Mouse (Mus musculus): ENCODE data around the gene Zcchc17. TPM values are rescaled to one million over a fixed set of nuclear protein-coding genes. Genes with fewer than 3 reads are reported as not detected.

Zcchc17 gene
- 10 to 100 TPM; 69.3 to 84.5 (median 79.9) TPM for polyA plus RNA-seq (2017; shearing (Covaris generic))

GRCm38 (mm10) chr4:130359486-130360237, at the start of gene Zcchc17, which contains the start of gene Snrnp40:
Zcchc17 (minus strand) TSS chr4:130359943.
Snrnp40 (plus strand) TSS chr4:130360132.
- peak; percentile 99 for ATAC-seq

DNA sequence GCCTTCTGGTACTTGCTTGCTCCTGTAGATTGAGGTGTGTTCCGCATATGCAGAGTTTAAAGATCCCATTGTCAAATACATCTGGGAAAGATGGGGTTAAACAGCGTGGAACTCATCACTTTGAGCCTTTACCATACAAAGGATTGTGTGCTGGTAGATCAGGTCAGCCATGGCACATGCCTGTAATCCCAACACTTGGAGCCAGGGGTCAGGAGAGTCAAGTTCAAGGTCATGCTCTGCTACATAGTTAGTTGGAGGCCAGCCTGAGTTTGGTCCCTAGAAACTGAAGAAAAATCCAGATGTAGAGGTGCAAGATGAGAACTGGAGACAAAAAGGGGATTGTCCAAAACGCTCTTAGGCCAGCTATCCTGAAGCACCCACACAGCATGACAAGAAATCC, 31.5 kb upstream of the Zcchc17 start:
- no peak for ATAC-seq

GRCm38 (mm10) chr4:130389927-130390326, 30.2 kb upstream of the Zcchc17 start:
- ATAC-seq: no peak

DNA sequence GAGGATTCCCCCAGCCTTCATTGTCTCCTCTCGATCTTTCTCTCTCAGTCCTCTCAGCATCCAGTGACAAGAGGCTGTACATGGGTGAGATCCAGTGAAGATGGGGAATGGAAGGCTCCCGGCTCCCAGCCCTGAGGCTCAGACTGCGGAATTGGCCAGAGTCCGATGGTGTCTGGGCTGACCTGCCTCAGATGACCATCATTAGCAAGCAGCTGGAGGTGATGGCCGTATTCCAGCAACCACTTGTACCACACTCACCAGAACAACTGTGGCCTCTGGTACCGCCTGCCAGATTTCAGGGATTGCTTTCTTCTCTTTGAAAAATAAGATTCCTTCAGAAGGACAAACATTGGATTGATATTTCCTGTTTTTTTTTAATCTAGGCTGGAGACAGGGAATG, 29.8 kb upstream of the Zcchc17 start:
- no peak for ATAC-seq

DNA sequence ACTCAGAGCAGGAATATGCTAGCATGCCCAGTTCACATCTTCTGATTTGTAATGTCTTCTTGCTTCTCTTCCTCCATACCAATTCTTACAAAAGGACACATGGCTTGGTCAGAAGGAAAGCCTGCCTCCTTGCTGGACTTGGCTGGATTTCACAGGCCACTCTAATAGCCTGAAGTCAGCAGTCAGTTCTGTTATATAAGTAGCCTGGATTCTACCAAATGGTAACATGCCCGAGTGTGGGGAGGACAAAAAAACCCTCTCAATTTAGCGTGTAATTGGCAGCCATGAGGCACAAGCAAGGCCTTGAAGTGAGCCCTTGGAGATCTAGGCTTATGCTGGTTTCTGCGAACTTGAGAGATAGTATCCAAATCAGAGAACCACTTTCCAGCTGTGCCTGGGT, 27.5 kb upstream of the Zcchc17 start:
- no peak for ATAC-seq

DNA sequence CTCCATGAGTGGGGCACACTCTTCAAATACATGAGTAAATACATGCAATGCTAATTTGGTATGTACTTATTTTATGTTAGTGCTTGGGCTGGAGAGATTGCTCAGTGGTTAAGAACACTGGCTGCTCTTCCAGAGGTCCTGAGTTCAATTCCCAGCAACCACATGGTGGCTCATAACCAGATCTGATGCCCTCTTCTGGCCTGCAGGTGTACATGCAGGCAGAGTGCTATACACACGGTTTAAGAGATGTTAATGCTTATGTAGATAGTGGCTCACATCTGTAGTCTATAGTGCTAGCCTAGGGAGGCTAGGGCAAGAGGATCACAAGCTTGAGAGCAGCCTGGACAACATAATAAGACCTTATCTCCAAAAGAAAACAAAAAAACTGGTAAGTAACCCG, 20.7 kb upstream of the Zcchc17 start:
- ATAC-seq: no peak

DNA sequence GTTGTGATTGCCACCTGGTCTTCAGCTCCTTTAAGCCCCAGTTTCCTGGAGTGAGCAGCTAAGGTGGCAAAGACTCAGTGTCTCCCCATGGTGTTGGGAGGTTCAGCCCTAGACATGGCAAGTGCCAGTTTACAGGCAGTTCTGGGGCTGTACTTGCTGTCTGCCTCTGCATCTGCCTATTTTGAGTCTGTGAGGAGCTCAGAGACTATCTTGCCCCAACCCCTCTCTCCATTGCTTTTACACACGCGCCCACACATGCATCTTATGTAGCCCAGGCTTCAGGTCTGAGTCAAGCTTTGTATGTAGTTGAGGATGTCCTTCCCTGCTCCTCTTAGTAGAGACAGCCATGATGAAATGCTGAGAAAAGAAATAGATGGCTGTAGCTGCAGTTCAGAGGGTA, 19.4 kb upstream of the Zcchc17 start:
- ATAC-seq: no peak

- no peak for ATAC-seq
These were observed 17.8 kb upstream of the Zcchc17 start for GRCm38 (mm10) chr4:130377500-130377899.

DNA sequence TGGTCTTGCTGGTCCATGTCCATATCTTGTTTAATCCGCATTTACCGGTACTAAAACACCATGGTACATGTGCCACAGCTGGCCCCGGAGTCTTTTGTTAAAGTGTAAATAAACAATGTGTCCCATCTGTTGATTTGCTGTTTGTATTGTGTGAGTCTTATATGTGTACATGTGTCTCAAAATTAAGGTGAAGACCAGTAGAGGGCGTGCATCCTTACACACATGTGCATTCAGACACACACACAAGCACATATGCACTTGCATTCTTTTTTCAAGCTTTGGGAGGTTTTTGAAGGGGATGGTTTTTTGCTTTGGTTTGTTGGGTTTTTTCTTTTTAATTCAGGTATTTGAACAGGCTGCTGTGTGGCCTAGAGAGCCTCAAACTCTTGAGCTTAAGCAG, 16.9 kb upstream of the Zcchc17 start:
- ATAC-seq: no peak

- no peak for ATAC-seq
These were observed 471 bp upstream of the Zcchc17 start for GRCm38 (mm10) chr4:130360238-130360590.

DNA sequence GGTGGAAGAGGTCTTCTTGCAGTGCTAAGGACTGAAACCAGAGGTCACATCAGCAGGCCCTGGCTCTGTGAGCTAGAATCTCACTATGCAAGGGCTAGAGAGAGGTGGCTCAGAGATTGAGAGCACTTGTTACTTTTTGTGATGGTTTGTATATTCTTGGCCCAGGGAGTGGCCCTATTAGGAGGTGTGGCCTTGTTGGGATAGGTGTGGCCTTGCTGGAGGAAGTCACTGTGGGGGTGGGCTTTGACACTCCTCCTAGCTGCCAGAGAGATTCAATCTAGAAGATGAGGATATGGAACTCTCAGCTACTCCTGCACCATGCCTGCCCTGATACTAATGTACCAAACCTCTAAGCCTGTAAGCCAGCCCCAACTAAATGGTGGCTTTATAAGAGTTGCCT, 1.8 kb downstream of the Zcchc17 start:
- ATAC-seq: no peak

DNA sequence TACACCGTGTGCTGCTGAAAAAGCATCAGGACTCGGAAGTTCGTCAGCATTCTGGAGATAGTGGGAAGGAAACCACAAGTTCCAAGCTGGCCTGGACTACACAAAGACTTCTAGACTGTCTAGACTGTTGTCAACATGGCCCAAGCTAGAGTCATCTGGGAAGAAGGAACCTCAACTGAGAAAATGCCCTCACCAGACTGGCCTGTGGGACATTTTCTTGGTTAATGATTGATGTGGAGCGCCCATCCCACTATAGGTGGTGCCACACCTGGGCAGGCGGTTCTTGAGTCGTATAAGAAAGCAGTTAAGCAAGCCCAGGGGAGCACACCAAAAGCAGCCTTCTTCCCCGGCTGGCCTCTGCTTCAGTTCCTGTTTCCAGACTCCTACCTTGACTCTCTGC, 7.2 kb downstream of the Zcchc17 start:
- no peak for ATAC-seq

GRCm38 (mm10) chr4:130350690-130351422, 8.9 kb downstream of the Zcchc17 start:
- no peak for ATAC-seq

DNA sequence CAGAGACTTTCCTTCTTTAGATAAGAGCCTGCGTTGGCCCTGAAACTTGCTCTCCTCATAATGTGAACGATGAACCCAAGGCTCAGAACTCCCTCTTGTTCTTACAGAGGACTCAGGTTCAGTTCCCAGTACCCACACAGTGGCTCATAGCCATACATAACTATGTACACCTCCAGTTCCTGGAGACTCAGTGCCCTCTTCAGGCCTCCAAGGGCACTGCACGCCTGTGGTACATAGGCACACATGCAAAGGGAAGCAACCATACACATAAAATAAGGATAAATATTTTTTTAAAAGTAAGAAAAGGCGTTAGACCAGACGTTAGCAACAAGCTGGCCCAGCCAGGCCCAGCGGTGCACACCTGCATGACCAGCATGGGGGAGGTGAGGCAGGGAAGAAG, 10.1 kb downstream of the Zcchc17 start:
- ATAC-seq: no peak

- ATAC-seq: peak; percentile 41
These were observed 18.1 kb downstream of the Zcchc17 start for GRCm38 (mm10) chr4:130341691-130342090.

- ATAC-seq: no peak
These were observed 23.9 kb downstream of the Zcchc17 start for GRCm38 (mm10) chr4:130335867-130336266.

- ATAC-seq: no peak
These were observed 32.4 kb downstream of the Zcchc17 start for GRCm38 (mm10) chr4:130327366-130327765.

DNA sequence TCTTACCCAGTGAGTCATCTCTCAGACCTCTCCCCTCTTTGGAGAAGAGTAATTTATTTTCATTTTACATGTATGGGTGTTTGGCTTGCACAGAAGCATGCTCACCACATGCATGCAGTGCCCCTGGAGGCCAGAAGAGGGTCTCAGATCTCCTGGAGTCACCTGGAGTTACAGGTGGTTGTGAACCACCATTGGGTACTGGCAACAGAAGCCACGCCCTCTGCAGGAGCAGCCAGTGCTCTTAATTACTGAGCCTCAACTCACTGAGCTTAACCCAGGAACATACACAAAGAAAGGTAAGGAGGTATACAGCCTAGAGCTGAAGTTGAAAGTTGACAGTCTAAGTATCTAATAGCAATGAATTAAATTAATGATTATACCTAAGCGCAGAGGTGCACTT, 34.3 kb downstream of the Zcchc17 start:
- no peak for ATAC-seq

DNA sequence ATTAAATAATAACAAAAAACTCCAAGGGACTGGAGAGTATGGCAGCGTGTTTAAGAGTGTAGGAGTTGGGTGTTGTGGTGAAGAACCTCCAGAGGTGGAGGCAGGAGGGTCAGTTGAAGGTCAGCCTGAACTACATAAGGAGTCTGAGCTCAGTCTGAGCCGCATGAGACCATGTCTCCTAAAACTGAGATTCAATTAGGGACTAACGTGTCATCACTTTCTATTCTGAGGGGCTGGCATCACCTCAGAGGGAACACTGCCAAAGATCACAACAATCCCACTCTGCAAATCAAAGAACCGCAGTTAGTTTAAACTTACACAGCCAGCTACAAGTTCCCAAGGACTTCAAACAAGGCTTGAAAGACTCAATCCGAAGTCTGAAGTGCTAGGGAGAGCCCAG, 36.1 kb downstream of the Zcchc17 start:
- ATAC-seq: no peak

GRCm38 (mm10) chr4:130323165-130323564, 36.6 kb downstream of the Zcchc17 start:
- ATAC-seq: no peak

GRCm38 (mm10) chr4:130322567-130322966, 37.2 kb downstream of the Zcchc17 start:
- no peak for ATAC-seq

DNA sequence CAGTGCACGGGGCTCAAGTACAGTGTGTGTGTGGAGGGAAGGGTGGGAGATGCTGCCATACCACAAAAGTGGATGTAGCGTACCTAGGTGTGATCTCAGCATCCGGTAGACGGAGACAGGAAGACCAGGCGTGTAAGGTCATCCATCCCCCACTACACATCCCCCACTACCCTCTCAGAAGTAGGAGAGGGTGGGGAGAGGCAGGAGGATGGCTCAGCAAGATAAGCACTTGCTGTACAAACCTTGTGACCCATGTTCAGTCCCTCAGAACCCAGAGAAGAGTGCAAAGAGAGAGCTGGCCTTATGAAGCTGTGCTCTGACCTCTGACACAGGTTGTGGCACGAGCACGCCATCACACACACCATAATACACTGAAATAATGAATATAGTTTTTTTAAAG, 38.1 kb downstream of the Zcchc17 start:
- no peak for ATAC-seq

GRCm38 (mm10) chr4:130319564-130319963, 40.2 kb downstream of the Zcchc17 start:
- no peak for ATAC-seq

DNA sequence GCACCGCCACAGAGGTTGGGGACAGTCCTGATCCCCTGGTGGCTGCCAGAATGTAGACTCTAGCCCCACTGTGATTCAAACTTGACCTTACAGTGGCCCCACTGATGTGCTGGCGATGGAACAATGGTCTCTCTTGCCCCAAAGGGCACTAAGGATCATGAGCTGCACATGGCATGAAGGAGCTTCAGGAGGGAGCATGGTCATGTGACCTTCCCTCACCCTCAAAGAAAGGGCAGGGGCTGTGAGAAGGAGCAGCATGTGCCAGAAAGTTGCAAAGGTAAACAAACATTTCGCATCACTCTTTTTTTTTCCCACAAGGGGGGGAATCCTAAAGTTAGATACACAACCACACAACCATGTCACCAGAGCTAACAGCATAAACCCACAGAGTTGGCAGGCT, 41.6 kb downstream of the Zcchc17 start:
- ATAC-seq: no peak
